Mouse (Mus musculus) liver, embryonic 13.5 days (tissue): ENCODE measurements around the gene Cxcl17. TPM values are rescaled to one million over a fixed set of nuclear protein-coding genes. Genes with fewer than 3 reads are reported as not detected.
A peak's percentile ranks its signal among the peaks of the same experiment; 100 is the strongest.
"Not testable (repeated sequence)": the region's sequence is repeated elsewhere in the genome, so short reads cannot be mapped to it uniquely, and the experiment has no call there.

ENCODE experiments used
- ATAC-seq: fragments of 200-750 bp; cut with Nextera tagmentation; 2 replicates; pipeline ENCODE4 v1.8.0; 2017; ENCODE audit warnings: low read depth, mild to moderate bottlenecking, moderate number of reproducible peaks, moderate library complexity
- DNase-seq: peaks from one replicate; pipeline ENCODE4 v3.0.0; 2022
- H3K27ac ChIP-seq: fragments of 300-500 bp; sonication (generic); 2 replicates; pipeline ENCODE4 v1.5.1; 2015; ENCODE audit warnings: moderate library complexity, mild to moderate bottlenecking, inconsistent platforms
- H3K27me3 ChIP-seq: fragments of 300-500 bp; sonication (generic); 2 replicates; pipeline ENCODE4 v1.6.1; 2015; ENCODE audit warnings: mild to moderate bottlenecking, inconsistent platforms
- H3K36me3 ChIP-seq: fragments of 300-500 bp; sonication (generic); 2 replicates; pipeline ENCODE4 v1.6.1; 2015; ENCODE audit warnings: mild to moderate bottlenecking, inconsistent platforms
- H3K4me1 ChIP-seq: fragments of 300-500 bp; sonication (generic); replicated peaks from 2 replicates; pipeline ENCODE4 v1.6.1; 2015; ENCODE audit warnings: inconsistent platforms
- H3K4me2 ChIP-seq: fragments of 300-500 bp; sonication (generic); 2 replicates; pipeline ENCODE4 v1.6.1; 2015; ENCODE audit warnings: inconsistent platforms, mild to moderate bottlenecking, moderate library complexity
- H3K4me3 ChIP-seq: fragments of 300-500 bp; sonication (generic); replicated peaks from 2 replicates; pipeline ENCODE4 v1.5.1; 2015; ENCODE audit warnings: mild to moderate bottlenecking, inconsistent platforms
- H3K9ac ChIP-seq: fragments of 300-500 bp; sonication (generic); 2 replicates; pipeline ENCODE4 v1.6.1; 2015; ENCODE audit warnings: mild to moderate bottlenecking, inconsistent platforms
- H3K9me3 ChIP-seq: fragments of 300-500 bp; sonication (generic); replicated peaks from 2 replicates; pipeline ENCODE4 v1.6.1; 2016; ENCODE audit warnings: inconsistent platforms
- WGBS: fragments of 180-500 bp; shearing (Covaris S2); methylation state at CpG from one replicate; pipeline ENCODE4 v1.1.7; 2015; ENCODE audit not compliant: insufficient replicate concordance; 5-methylcytosine and 5-hydroxymethylcytosine counted together
- polyA plus RNA-seq: library from polyadenylated mRNA; unstranded; fragments of >200 nt; fragmentation: Nextera tagmentation; extraction: Ambion mirVana; gene quantifications from 2 replicates; pipeline ENCODE4 v1.2.1, GENCODE M21; 2015

Cxcl17 gene
- polyA plus RNA-seq, 1 experiment from 2014 or later = not detected

- no peak for ATAC-seq
Measured at GRCm38 (mm10) chr7:25435546-25435851, 22.8 kb upstream of the Cxcl17 start.

DNA sequence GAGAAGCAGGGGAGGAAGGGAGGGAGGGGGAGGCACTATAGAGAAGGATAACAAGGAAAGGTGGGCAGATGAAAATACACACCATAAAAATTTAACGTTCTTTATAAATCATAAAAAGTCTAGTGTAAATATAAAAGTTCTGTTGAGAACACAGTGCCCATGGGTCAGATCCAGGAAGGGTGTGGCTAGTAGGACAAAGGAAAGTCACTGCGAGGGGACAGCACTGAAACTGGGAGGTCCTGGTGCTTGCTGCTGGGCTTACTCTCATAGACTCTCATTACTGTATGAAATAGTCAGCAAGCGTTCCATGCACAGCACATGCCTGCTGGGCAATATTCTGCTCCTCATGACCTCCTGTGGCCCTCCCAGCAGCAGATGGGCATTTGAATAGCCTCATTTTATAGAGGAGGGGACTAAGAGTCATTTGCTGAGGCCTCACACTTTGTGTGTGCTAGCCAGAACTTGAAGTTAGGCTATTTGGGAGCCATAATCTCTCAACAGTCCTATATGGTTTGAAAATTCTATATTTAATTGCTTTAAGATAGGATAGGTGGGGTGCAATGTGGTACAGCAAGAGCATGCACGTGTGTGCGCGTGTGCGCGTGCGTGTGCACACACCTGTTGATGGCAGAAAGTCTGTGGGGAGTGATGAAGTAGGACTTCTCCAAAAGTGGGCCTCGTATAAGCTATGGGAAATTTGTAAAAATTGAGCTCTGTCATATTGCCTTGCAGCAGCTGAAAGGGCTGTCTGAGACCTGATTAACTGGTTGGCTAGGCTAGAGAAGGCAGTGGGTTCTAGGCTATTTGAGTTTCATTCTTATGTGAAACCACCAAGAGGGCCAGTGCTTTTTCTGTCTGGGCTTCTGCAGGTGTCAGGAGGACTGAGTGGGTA, 22.2 kb upstream of the Cxcl17 start:
- H3K4me2 ChIP-seq = no peak overlapping the region
- H3K36me3 ChIP-seq = no peaks in the 10 kb centered on the region
- DNase-seq (no peak), ATAC-seq (no peak)
- no peak overlapping the region for H3K9ac ChIP-seq
- H3K27me3 ChIP-seq = no peaks in the 10 kb centered on the region
- 74% methylated on average over 10 of the region's 10 CpGs for WGBS
- H3K4me1 ChIP-seq = peaks cover 4% of the 10 kb centered on the region; the same call in 1 of the 2 replicates
- no peak overlapping the region for H3K4me3 ChIP-seq
- H3K9me3 ChIP-seq = no peaks in the 10 kb centered on the region
- no peak overlapping the region for H3K27ac ChIP-seq

More at GRCm38 (mm10) chr7:25435546-25435851, 22.8 kb upstream of the Cxcl17 start:
- H3K4me3 ChIP-seq = no peak overlapping the region
- no peak overlapping the region for H3K27ac ChIP-seq
- H3K4me2 ChIP-seq = no peak overlapping the region
- no peaks in the 10 kb centered on the region for H3K36me3 ChIP-seq
- no peak for DNase-seq
- no peaks in the 10 kb centered on the region for H3K27me3 ChIP-seq
- WGBS = 50% methylated on average over 2 of the region's 2 CpGs
- no peaks in the 10 kb centered on the region for H3K9me3 ChIP-seq
- H3K4me1 ChIP-seq = peaks cover 4% of the 10 kb centered on the region; the same call in 1 of the 2 replicates
- no peak overlapping the region for H3K9ac ChIP-seq

DNA sequence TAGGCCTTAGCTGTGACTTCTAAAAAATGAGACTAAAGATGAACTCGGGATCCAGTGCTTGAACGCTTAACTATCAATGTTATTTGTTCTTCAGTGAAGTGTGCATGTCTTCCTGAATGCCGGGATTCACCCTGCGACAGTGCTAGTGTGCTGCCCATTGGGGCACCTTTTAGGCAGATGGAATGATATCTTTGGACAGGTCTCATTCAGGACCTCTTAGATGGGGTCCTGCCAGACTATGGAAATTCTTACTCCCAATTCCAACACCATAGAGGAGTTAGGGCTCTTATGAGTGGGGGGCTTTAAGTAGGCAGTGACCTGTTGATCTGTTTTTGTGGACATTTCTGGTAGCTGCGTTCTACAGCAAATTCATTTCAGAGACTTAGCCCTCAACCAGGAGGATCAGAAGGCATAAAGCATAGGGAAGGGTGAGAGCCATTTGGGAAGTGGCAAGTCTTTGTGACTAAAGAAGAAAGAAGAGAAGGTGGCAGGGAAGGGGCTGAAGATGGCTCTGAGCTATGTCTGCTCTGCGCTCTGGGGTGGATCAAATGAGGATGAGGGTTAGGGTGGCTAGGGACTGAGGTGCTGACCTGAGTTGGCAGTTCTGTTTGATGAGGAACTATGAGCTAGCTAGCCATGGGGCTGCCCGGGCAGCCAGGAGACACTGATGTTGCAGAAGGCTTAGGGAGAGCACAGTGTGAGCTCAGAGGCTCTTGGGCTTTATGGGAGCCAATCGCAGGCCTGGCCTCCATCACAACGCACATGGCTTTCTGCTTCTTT, 21.3 kb upstream of the Cxcl17 start:
- WGBS = 71% methylated on average over 9 of the region's 9 CpGs
- Histone ChIP-seq H3K27ac (no peak overlapping the region), H3K9ac (no peak overlapping the region), H3K27me3 (no peaks in the 10 kb centered on the region), H3K4me3 (no peak overlapping the region), H3K36me3 (no peaks in the 10 kb centered on the region), H3K4me1 (peaks cover 4% of the 10 kb centered on the region; the same call in 1 of the 2 replicates), H3K4me2 (no peak overlapping the region), H3K9me3 (no peaks in the 10 kb centered on the region)
- no peak for ATAC-seq
- no peak for DNase-seq

GRCm38 (mm10) chr7:25433007-25433541, 20.4 kb upstream of the Cxcl17 start:
- no peak overlapping the region for H3K9ac ChIP-seq
- no peak for ATAC-seq
- H3K4me1 ChIP-seq = peaks cover 4% of the 10 kb centered on the region; the same call in 1 of the 2 replicates
- H3K27ac ChIP-seq = no peak overlapping the region
- no peak for DNase-seq
- H3K27me3 ChIP-seq = no peaks in the 10 kb centered on the region
- no peak overlapping the region for H3K4me2 ChIP-seq
- no peaks in the 10 kb centered on the region for H3K9me3 ChIP-seq
- 9% methylated on average over 5 of the region's 5 CpGs for WGBS
- no peaks in the 10 kb centered on the region for H3K36me3 ChIP-seq
- no peak overlapping the region for H3K4me3 ChIP-seq

DNA sequence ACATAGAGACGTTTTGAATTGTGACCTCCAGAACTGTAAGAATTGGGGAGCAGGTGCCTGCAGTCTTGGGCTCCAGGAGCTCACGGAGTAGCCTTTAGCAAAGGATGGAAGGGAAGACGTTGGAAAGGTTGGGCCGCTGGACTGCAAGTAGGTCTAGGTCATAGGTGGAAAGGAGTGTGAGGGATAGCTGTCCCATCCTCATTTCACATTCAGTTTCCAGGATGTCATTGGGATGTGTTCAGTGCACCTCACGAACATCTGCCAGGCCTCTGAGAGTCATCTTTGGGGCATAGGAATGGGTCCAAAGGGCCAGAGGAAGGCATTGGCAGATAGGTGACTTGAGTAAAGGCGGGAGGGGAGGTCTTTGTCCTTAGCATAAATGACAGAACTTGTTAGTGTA, 19.7 kb upstream of the Cxcl17 start:
- H3K36me3 ChIP-seq = no peaks in the 10 kb centered on the region
- no peaks in the 10 kb centered on the region for H3K27me3 ChIP-seq
- H3K4me1 ChIP-seq = peaks cover 4% of the 10 kb centered on the region; the same call in 1 of the 2 replicates
- DNase-seq = no peak
- 69% methylated on average over 6 of the region's 6 CpGs for WGBS
- no peak for ATAC-seq
- H3K27ac ChIP-seq = no peak overlapping the region
- no peak overlapping the region for H3K4me3 ChIP-seq
- no peak overlapping the region for H3K9ac ChIP-seq
- no peak overlapping the region for H3K4me2 ChIP-seq
- no peaks in the 10 kb centered on the region for H3K9me3 ChIP-seq

GRCm38 (mm10) chr7:25429886-25430784, 17.4 kb upstream of the Cxcl17 start:
- Histone ChIP-seq H3K27me3 (no peaks in the 10 kb centered on the region), H3K4me2 (no peak overlapping the region), H3K4me3 (no peak overlapping the region), H3K27ac (no peak overlapping the region), H3K9ac (no peak overlapping the region), H3K4me1 (0 out of 2 replicates have a peak, but pooled peaks cover 4% of the 10 kb centered on the region), H3K36me3 (no peaks in the 10 kb centered on the region), H3K9me3 (no peaks in the 10 kb centered on the region)
- 61% methylated on average over 4 of the region's 4 CpGs for WGBS
- ATAC-seq = no peak
- DNase-seq = no peak

DNA sequence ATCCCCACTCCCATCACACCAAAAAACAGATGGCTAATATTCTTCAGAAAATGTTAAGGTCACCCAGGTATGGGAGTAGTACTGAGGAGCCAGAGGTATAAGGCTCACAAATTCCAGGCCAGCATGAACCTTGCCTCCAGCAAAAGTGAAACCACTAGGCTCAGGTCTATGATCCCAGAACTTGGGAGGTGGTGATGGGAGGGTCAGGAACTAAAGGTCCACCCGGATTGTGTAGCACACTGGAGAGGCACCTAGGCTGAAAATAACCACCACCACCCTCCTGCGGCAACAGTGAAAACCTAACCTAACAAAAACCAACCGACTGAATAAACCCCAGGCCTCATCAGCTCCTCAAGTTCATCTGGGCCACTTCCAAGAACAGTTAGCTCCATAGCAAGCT, 15.6 kb upstream of the Cxcl17 start:
- Histone ChIP-seq H3K4me3 (no peak overlapping the region), H3K9me3 (no peaks in the 10 kb centered on the region), H3K36me3 (no peaks in the 10 kb centered on the region), H3K27ac (no peak overlapping the region), H3K4me1 (0 out of 2 replicates have a peak, but pooled peaks cover 4% of the 10 kb centered on the region), H3K9ac (no peak overlapping the region), H3K4me2 (no peak overlapping the region), H3K27me3 (no peaks in the 10 kb centered on the region)
- ATAC-seq (no peak), DNase-seq (no peak)
- 66% methylated on average over 3 of the region's 3 CpGs for WGBS

- Histone ChIP-seq H3K4me3 (no peak overlapping the region), H3K4me2 (no peak overlapping the region), H3K27me3 (peaks cover 9% of the 10 kb centered on the region; the same call in 1 of the 2 replicates), H3K9me3 (no peaks in the 10 kb centered on the region), H3K4me1 (no peaks in the 10 kb centered on the region), H3K36me3 (no peaks in the 10 kb centered on the region), H3K9ac (no peak overlapping the region), H3K27ac (no peak overlapping the region)
- ATAC-seq = no peak
- WGBS = 61% methylated on average over 5 of the region's 5 CpGs
- no peak for DNase-seq
Measured at GRCm38 (mm10) chr7:25427144-25427543, 14.5 kb upstream of the Cxcl17 start.

GRCm38 (mm10) chr7:25426380-25426779, 13.7 kb upstream of the Cxcl17 start:
- H3K4me1 ChIP-seq, H3K9me3 ChIP-seq, DNase-seq, ATAC-seq, H3K4me2 ChIP-seq, H3K9ac ChIP-seq, H3K27ac ChIP-seq, H3K4me3 ChIP-seq, H3K36me3 ChIP-seq: not testable (repeated sequence)
- 75% methylated on average over 4 of the region's 4 CpGs for WGBS
- H3K27me3 ChIP-seq = peaks cover 14% of the 10 kb centered on the region; the same call in 1 of the 2 replicates

DNA sequence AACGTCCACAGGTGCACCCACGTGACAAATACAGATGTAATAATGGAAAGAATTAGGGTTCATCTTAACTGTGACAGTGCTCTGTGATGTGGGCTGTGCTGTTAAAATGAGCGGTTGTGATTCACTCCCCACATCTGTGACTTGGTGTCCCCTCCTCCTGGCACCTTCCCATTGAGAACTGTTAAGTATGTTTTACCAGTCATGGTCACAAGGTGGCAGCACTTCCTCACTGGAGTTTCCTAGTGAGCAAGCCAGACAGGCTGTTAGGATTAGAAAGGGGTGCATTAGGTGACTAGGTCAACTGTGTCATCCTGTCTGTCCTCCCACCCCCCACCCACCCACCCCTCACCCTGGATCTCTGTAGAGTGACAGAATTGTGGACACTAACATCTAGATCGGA, 11.7 kb upstream of the Cxcl17 start:
- no peak for ATAC-seq
- no peak overlapping the region for H3K9ac ChIP-seq
- H3K4me2 ChIP-seq = no peak overlapping the region
- H3K9me3 ChIP-seq = no peaks in the 10 kb centered on the region
- no peak overlapping the region for H3K4me3 ChIP-seq
- peak; percentile 54 for DNase-seq
- 31% methylated on average over 4 of the region's 4 CpGs for WGBS
- H3K27ac ChIP-seq = no peak overlapping the region
- H3K27me3 ChIP-seq = peaks cover 14% of the 10 kb centered on the region; the same call in 1 of the 2 replicates
- no peaks in the 10 kb centered on the region for H3K36me3 ChIP-seq
- no peaks in the 10 kb centered on the region for H3K4me1 ChIP-seq
